Mouse (Mus musculus) heart, embryonic 14.5 days (tissue): ENCODE data around the gene Plp1. TPM values are rescaled to one million over a fixed set of nuclear protein-coding genes. Genes with fewer than 3 reads are reported as not detected.

ENCODE experiments used
- ATAC-seq: fragments of 200-750 bp; cut with Nextera tagmentation; 2 replicates; pipeline ENCODE4 v1.8.0; 2017; ENCODE audit warnings: low read depth, moderate TSS enrichment; ENCODE audit not compliant: insufficient number of reproducible peaks, insufficient read depth, low FRiP score
- H3K27ac ChIP-seq, 2 experiments: fragments of 200-500 bp in 1 of 2; fragments of 300-500 bp in 1 of 2; sonication (generic) in 1 of 2; replicated peaks in 1 of 2; 2 replicates each; pipeline ENCODE4 v1.5.1; 2012 to 2014; ENCODE audit warnings: low read depth in 2 of 2, low read length in 2 of 2, control low read depth in 1 of 2, mild to moderate bottlenecking in 1 of 2, mixed read lengths in 1 of 2; ENCODE audit not compliant: control insufficient read depth in 1 of 2, insufficient read depth in 1 of 2
- H3K27me3 ChIP-seq: fragments of 300-500 bp; sonication (generic); 2 replicates; pipeline ENCODE4 v1.6.1; 2014; ENCODE audit warnings: mild to moderate bottlenecking, low read length, control low read depth; ENCODE audit not compliant: control insufficient read depth, insufficient read depth
- H3K36me3 ChIP-seq: fragments of 300-500 bp; sonication (generic); 2 replicates; pipeline ENCODE4 v1.6.1; 2014; ENCODE audit warnings: mild to moderate bottlenecking, control low read depth, low read length, mixed read lengths; ENCODE audit not compliant: control insufficient read depth, insufficient read depth
- H3K4me1 ChIP-seq, 2 experiments: fragments of 200-500 bp in 1 of 2; fragments of 300-500 bp in 1 of 2; sonication (generic) in 1 of 2; 2 replicates each; pipeline ENCODE4 v1.6.1; 2012 to 2014; ENCODE audit warnings: low read length in 2 of 2, control low read depth in 1 of 2, mixed read lengths in 1 of 2; ENCODE audit not compliant: control insufficient read depth in 2 of 2, insufficient read depth in 2 of 2
- H3K4me2 ChIP-seq: fragments of 300-500 bp; sonication (generic); 2 replicates; pipeline ENCODE4 v1.6.1; 2014; ENCODE audit warnings: mild to moderate bottlenecking, low read length
- H3K4me3 ChIP-seq, 2 experiments: fragments of 200-500 bp in 1 of 2; fragments of 300-500 bp in 1 of 2; sonication (generic) in 1 of 2; 2 replicates each; pipeline ENCODE4 v1.5.1; 2012 to 2014; ENCODE audit warnings: low read length in 2 of 2, mild to moderate bottlenecking in 2 of 2, control low read depth in 1 of 2, low read depth in 1 of 2, moderate library complexity in 1 of 2; ENCODE audit not compliant: control insufficient read depth in 1 of 2, insufficient read depth in 1 of 2
- H3K9ac ChIP-seq: fragments of 300-500 bp; sonication (generic); 2 replicates; pipeline ENCODE4 v1.6.1; 2014; ENCODE audit warnings: mild to moderate bottlenecking, low read length
- H3K9me3 ChIP-seq: fragments of 300-500 bp; sonication (generic); 2 replicates; pipeline ENCODE4 v1.6.1; 2016; ENCODE audit warnings: low read length, control low read depth; ENCODE audit not compliant: control insufficient read depth
- WGBS: fragments of 180-500 bp; shearing (Covaris S2); extraction: QIAGEN DNeasy Blood & Tissue Kit; methylation state at CpG from one replicate; pipeline ENCODE4 v1.1.7; 2014; 5-methylcytosine and 5-hydroxymethylcytosine counted together
- polyA plus RNA-seq: library from polyadenylated mRNA; unstranded; fragments of >200 nt; fragmentation: Nextera tagmentation; extraction: Ambion mirVana; gene quantifications from 2 replicates; pipeline ENCODE4 v1.2.1, GENCODE M21; 2014

Plp1 gene
- polyA plus RNA-seq, 1 experiment from 2014 or later = 3.6 TPM

DNA sequence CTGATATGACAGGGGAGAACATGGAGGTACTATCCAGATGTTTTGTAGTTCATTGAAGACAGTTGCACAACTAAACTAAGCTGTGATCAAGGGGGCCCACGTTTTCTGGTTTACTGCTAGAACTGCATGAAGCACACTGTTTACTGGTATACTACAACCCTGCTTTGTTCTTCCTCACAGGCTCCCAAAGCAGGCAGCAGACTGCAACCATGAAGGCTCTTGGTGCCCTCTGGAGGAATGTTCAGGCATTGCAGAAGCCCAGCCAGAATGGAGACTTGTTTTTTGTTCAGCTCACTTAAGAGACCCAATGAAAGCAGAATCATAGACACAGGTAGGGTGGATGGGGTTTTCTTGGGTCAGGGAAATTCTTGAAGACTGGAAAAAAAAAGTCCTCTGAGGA, 2.2 kb upstream of the Plp1 start:
- H3K27me3 ChIP-seq = no peaks in the 10 kb centered on the region
- no peak overlapping the region for H3K4me2 ChIP-seq
- H3K36me3 ChIP-seq = no peaks in the 10 kb centered on the region
- no peak overlapping the region for H3K9ac ChIP-seq
- no peak overlapping the region for H3K4me3 ChIP-seq
- no peaks in the 10 kb centered on the region for H3K9me3 ChIP-seq
- no peaks in the 10 kb centered on the region for H3K4me1 ChIP-seq
- no peak overlapping the region for H3K27ac ChIP-seq
- 17% methylated on average over 1 of the region's 1 CpGs for WGBS
- no peak for ATAC-seq

DNA sequence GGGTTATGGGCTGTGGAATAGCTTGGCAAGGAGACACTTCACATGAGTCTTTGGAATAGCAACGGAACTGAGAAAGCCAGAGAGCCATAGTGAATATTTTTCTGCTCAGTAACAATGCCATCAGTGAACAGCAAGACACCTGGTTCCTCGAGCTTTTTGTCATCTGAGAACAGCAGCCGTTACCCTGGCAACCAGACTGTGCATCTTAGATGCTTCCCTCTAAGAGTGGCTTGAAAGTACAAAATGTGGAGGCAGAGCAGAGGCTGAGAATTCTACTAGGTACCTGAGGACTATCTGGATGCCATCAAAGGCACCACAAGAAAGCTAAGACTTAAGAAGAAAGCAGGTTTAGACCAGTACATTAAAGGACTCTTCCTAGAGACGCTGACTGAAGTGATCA, 2.5 kb downstream of the Plp1 start:
- Histone ChIP-seq H3K27ac (no peak overlapping the region), H3K36me3 (no peaks in the 10 kb centered on the region), H3K4me2 (no peak overlapping the region), H3K4me3 (no peak overlapping the region), H3K4me1 (no peaks in the 10 kb centered on the region), H3K27me3 (no peaks in the 10 kb centered on the region), H3K9ac (no peak overlapping the region), H3K9me3 (no peaks in the 10 kb centered on the region)
- WGBS = 69% methylated on average over 4 of the region's 4 CpGs
- no peak for ATAC-seq

DNA sequence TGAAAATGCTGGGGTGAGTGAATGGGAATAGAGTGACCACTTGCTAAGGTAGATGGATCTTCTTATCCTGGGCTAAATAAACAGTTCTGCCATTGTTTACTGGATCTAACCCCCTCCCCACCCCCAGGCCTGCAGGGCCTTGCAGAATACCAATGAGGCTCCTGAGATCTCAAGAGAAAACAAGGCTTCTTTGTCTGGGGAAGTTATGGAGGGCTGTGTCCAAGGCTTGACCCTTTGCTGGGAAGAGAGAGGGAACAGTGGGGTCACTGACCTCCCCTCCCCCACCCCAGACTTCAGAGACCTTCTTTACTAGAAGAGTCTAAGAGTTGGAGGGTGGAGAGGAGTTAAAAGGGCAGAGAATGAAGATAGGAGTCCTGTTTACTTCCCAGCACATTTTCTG, 6.1 kb downstream of the Plp1 start:
- no peak overlapping the region for H3K27ac ChIP-seq
- H3K4me3 ChIP-seq = no peak overlapping the region
- H3K9me3 ChIP-seq = no peaks in the 10 kb centered on the region
- H3K36me3 ChIP-seq = no peaks in the 10 kb centered on the region
- H3K4me2 ChIP-seq = no peak overlapping the region
- H3K27me3 ChIP-seq = no peaks in the 10 kb centered on the region
- no peak for ATAC-seq
- no peaks in the 10 kb centered on the region for H3K4me1 ChIP-seq
- no peak overlapping the region for H3K9ac ChIP-seq

DNA sequence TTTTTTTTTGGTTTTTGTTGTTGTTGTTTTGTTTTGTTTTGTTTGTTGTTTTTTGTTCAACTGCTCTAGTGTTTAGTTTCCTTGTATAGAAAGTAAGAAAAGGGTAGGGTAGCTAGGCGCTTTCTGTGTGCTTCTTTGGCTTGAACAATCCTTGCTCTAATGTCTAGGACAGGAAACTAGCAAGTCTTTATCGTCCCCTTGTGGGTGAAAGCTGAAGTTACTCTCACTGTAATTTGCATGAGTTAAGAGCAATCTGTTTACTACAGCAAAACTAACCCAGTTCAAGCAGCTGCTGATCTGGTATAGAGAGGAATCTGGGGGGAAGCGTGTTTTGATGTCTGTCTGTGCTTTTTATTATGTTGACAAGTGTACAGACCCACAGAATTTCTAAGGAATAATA, 27.8 kb downstream of the Plp1 start:
- no peaks in the 10 kb centered on the region for H3K4me1 ChIP-seq
- WGBS = 35% methylated on average over 3 of the region's 3 CpGs

DNA sequence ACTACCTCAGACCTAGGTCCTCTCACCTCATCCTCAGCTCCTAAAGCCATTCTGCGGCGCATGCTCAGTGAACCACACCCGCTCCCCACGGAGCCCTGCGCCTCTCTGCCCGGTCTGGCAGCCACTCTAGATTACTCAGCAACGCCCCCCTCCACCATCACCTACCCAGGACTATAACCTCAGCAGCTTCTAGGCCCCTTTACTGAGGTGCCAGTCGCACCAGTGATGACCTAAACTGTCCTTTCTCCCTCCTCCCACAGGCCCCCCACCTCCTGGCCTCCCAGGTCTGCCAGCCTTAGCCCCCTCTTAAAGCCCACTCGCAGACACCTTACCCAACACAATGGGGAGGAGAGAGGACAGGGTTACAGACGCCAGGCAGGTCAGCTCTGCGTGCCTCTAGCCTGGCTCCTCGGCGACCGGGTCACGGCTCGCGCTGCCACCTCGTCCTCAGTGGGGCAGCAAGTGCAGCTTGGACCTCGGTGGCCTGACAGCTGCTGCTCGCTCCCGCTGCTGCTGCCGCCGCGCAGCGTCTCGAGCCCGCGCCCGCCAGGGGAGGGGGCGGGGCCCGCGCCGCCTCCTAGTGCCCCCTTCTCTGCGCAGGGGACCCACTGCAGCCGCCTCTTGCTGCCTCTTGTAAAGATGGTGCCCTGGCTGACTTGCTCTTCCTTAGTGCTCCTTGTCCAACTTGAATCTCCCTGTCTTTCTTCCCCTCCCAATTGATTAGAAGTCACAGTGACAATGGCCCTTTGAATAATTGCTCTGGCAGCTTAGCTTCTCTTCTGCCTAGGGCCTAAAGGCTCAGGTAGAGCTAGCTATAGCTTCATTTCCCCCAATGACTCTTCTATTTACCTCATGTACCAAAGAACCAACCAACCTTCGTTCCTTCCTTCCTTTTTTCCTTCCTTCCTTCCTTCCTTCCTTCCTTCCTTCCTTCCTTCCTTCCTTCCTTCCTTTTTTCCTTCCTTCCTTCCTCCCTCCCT, 45.9 kb downstream of the Plp1 start, which contains the start of gene Rab9b:
Rab9b (minus strand) TSS at position 695 of the 980 bp plus-strand sequence.
- Histone ChIP-seq H3K27ac (no peak within 1 kb of the TSS), H3K9ac (peak within 1 kb of the TSS; percentile 55; the same call in 1 of the 2 replicates), H3K27me3 (no peaks in the 10 kb centered on the region), H3K9me3 (no peaks in the 10 kb centered on the region), H3K36me3 (no peaks in the 10 kb centered on the region), H3K4me3 (peak within 1 kb of the TSS; percentile 46 to 64), H3K4me1 (no peaks in the 10 kb centered on the region), H3K4me2 (peak within 1 kb of the TSS; percentile 74)
- no peak for ATAC-seq
- WGBS = 14% methylated on average over 34 of the region's 36 CpGs

More for the DNA sequence above, 27.8 kb downstream of the Plp1 start:
- Histone ChIP-seq H3K27ac (no peak overlapping the region), H3K27me3 (no peaks in the 10 kb centered on the region), H3K9me3 (no peaks in the 10 kb centered on the region), H3K4me2 (no peak overlapping the region), H3K36me3 (no peaks in the 10 kb centered on the region), H3K9ac (no peak overlapping the region), H3K4me3 (no peak overlapping the region)
- no peak for ATAC-seq

Other genes with a start within 250 kb of the Plp1 start
- gene Tceal3, start 231.8 kb upstream of the Plp1 start, polyA plus RNA-seq = 1.7 and 3.0 TPM in 2 replicates
- 11.3 and 12.0 TPM in 2 replicates for gene Tceal1, start 114.7 kb upstream of the Plp1 start, polyA plus RNA-seq
- 324 and 341 TPM in 2 replicates for gene Morf4l2, start 79.0 kb upstream of the Plp1 start, polyA plus RNA-seq
- gene Glra4, start 42.5 kb upstream of the Plp1 start, polyA plus RNA-seq = 0.12 and 0.15 TPM in 2 replicates
- gene Rab9b, start 46.1 kb downstream of the Plp1 start, polyA plus RNA-seq = 0.27 and 0.57 TPM in 2 replicates
- not detected in 2 replicates for gene H2bfm, start 104.7 kb downstream of the Plp1 start, polyA plus RNA-seq
- gene Tmsb15b2, start 152.8 kb downstream of the Plp1 start, polyA plus RNA-seq = 15.0 and 21.0 TPM in 2 replicates
- 0.71 and 2.2 TPM in 2 replicates for gene Tmsb15l, start 154.2 kb downstream of the Plp1 start, polyA plus RNA-seq
- gene Tmsb15b1, start 154.2 kb downstream of the Plp1 start, polyA plus RNA-seq = 13.7 and 16.2 TPM in 2 replicates
- gene Zcchc18, start 170.5 kb downstream of the Plp1 start, polyA plus RNA-seq = 1.5 and 1.8 TPM in 2 replicates
- 5.2 and 6.4 TPM in 2 replicates for gene Slc25a53, start 215.6 kb downstream of the Plp1 start, polyA plus RNA-seq
- gene Fam199x, start 226.9 kb downstream of the Plp1 start, polyA plus RNA-seq = 5.7 and 6.0 TPM in 2 replicates